Mouse (Mus musculus) Muller cell, postnatal 12 days (primary cell): Measurements from ENCODE around the gene Ppp1r1c.

Experiments
- DNase-seq: peaks from one replicate; pipeline ENCODE4 v3.0.0-alpha.2; 2015; ENCODE audit errors: inconsistent ontology term

The Ppp1r1c gene

GRCm38 (mm10) chr2:79865275-79865999 is 157.9 kb downstream of the Ppp1r1c start:
- DNase-seq: peak; percentile 72
